Comparison of ENCODE assay signal across 21 mouse cellular contexts in genomic region chr11:101471926-101472325, GRCm38 (mm10). TPM values are rescaled to one million over a fixed set of nuclear protein-coding genes. Genes with fewer than 3 reads are reported as not detected.
DNase-seq lines count a peak whose midpoint lies in the region; ATAC-seq lines count a peak whose summit lies in the region.
"Had no signal": no experiment of that assay in that cellular context is flagged by ENCODE, and none has a peak within 500 bp of the region (broad histone marks: within the 10 kb centered on the region; RNA-seq: fewer than 3 reads in every experiment).

No protein-coding gene starts in this region.

- no peak overlapping the region for H3K4me3 ChIP-seq in heart, embryonic 13.5 days
- H3K4me3 ChIP-seq in heart, embryonic 11.5 days (ENCODE audit: low read depth, low read length) = no peak overlapping the region
- no peak overlapping the region for H3K4me3 ChIP-seq in midbrain, embryonic 12.5 days
- H3K4me3 ChIP-seq in midbrain, embryonic 11.5 days (ENCODE audit: low read depth, low read length) = no peak overlapping the region
- H3K4me3 ChIP-seq: heart, embryonic 12.5 days; liver, embryonic 13.5 days had no signal

- no peak for DNase-seq in midbrain, embryonic 11.5 days (ENCODE audit: low spot score, missing footprints)
- DNase-seq in retina, postnatal 1 day = peak; percentile 17
- no peak for DNase-seq in retina, embryonic 14.5 days (ENCODE audit: low spot score)
- DNase-seq in testis, postnatal 14 days (ENCODE audit: low spot score) = no peak
- DNase-seq: adrenal gland, adult 2 months; B cell, adult 2 months; forebrain, postnatal 0 days; gastrocnemius, postnatal 14 days; heart, postnatal 14 days; liver, embryonic 13.5 days; lung, adult 2 months; lung, postnatal 14 days had no signal

- H3K27me3 ChIP-seq in heart, embryonic 13.5 days (replicated peaks) = no peaks in the 10 kb centered on the region
- H3K27me3 ChIP-seq in heart, embryonic 11.5 days (ENCODE audit: control insufficient read depth, insufficient read depth, low read length) = no peaks in the 10 kb centered on the region
- H3K27me3 ChIP-seq in midbrain, embryonic 12.5 days = no peaks in the 10 kb centered on the region
- H3K27me3 ChIP-seq in midbrain, embryonic 11.5 days (ENCODE audit: control insufficient read depth, insufficient read depth, low read length) = no peaks in the 10 kb centered on the region
- H3K27me3 ChIP-seq: heart, embryonic 12.5 days; Patski had no signal

- 0 out of 2 replicates have a peak, but pooled peaks cover 6% of the 10 kb centered on the region for H3K36me3 ChIP-seq in heart, embryonic 13.5 days
- no peaks in the 10 kb centered on the region for H3K36me3 ChIP-seq in heart, embryonic 11.5 days (ENCODE audit: control insufficient read depth, insufficient read depth, low read length)
- H3K36me3 ChIP-seq in midbrain, embryonic 12.5 days = peaks cover 12% of the 10 kb centered on the region
- H3K36me3 ChIP-seq in midbrain, embryonic 11.5 days (ENCODE audit: control insufficient read depth, insufficient read depth, low read length) = no peaks in the 10 kb centered on the region
- H3K36me3 ChIP-seq: heart, embryonic 12.5 days; liver, embryonic 13.5 days had no signal

- no peak overlapping the region for H3K27ac ChIP-seq in heart, embryonic 13.5 days (replicated peaks)
- H3K27ac ChIP-seq in heart, embryonic 11.5 days (ENCODE audit: low read depth, low read length) = no peak overlapping the region
- 0 out of 2 replicates have a peak overlapping the region, but pooled peaks have one; percentile 4 for H3K27ac ChIP-seq in midbrain, embryonic 12.5 days (replicated peaks)
- no peak overlapping the region for H3K27ac ChIP-seq in midbrain, embryonic 11.5 days (ENCODE audit: low read depth, low read length)
- H3K27ac ChIP-seq: kidney, postnatal 0 days; liver, embryonic 13.5 days; stomach, postnatal 0 days had no signal

- 46% methylated on average over 3 of the region's 3 CpGs for whole genome bisulfite sequencing in heart, embryonic 13.5 days
- whole genome bisulfite sequencing in heart, embryonic 11.5 days (ENCODE audit: insufficient replicate concordance) = 46% methylated on average over 3 of the region's 3 CpGs
- 83% methylated on average over 3 of the region's 3 CpGs for WGBS in midbrain, embryonic 12.5 days
- 67% methylated on average over 3 of the region's 3 CpGs for WGBS in midbrain, embryonic 11.5 days

- H3K9me3 ChIP-seq in heart, embryonic 13.5 days = no peaks in the 10 kb centered on the region
- H3K9me3 ChIP-seq in heart, embryonic 11.5 days (replicated peaks; ENCODE audit: control insufficient read depth, low read length) = no peaks in the 10 kb centered on the region
- no peaks in the 10 kb centered on the region for H3K9me3 ChIP-seq in midbrain, embryonic 12.5 days
- H3K9me3 ChIP-seq in midbrain, embryonic 11.5 days (ENCODE audit: control insufficient read depth, low read length) = no peaks in the 10 kb centered on the region
- H3K9me3 ChIP-seq: G1E; heart, embryonic 12.5 days; liver, embryonic 13.5 days had no signal

- no peak overlapping the region for H3K4me2 ChIP-seq in heart, embryonic 13.5 days
- H3K4me2 ChIP-seq in heart, embryonic 11.5 days = no peak overlapping the region
- H3K4me2 ChIP-seq in midbrain, embryonic 12.5 days (replicated peaks) = no peak overlapping the region
- no peak overlapping the region for H3K4me2 ChIP-seq in midbrain, embryonic 11.5 days
- H3K4me2 ChIP-seq: heart, embryonic 12.5 days; liver, embryonic 13.5 days had no signal

- peaks cover 43% of the 10 kb centered on the region for H3K4me1 ChIP-seq in heart, embryonic 13.5 days
- peaks cover 24% of the 10 kb centered on the region for H3K4me1 ChIP-seq in heart, embryonic 11.5 days (ENCODE audit: control insufficient read depth, insufficient read depth, low read length)
- peaks cover 31% of the 10 kb centered on the region for H3K4me1 ChIP-seq in midbrain, embryonic 12.5 days
- H3K4me1 ChIP-seq in midbrain, embryonic 11.5 days (ENCODE audit: control insufficient read depth, insufficient read depth, low read length) = peaks cover 22% of the 10 kb centered on the region

- 0 out of 2 replicates have a peak overlapping the region, but pooled peaks have one; percentile 19 for H3K9ac ChIP-seq in heart, embryonic 13.5 days
- no peak overlapping the region for H3K9ac ChIP-seq in heart, embryonic 11.5 days (ENCODE audit: low read depth, low read length)
- H3K9ac ChIP-seq in midbrain, embryonic 12.5 days (replicated peaks) = no peak overlapping the region; the same call in 1 of the 2 replicates
- H3K9ac ChIP-seq in midbrain, embryonic 11.5 days (ENCODE audit: low read length) = no peak overlapping the region
- H3K9ac ChIP-seq: forebrain, postnatal 0 days; heart, embryonic 12.5 days; liver, embryonic 13.5 days had no signal

- no peak for ATAC-seq in heart, embryonic 13.5 days (ENCODE audit: extremely low read depth, insufficient number of reproducible peaks, low FRiP score, low TSS enrichment)
- no peak for ATAC-seq in heart, embryonic 11.5 days (replicated peaks; ENCODE audit: insufficient number of reproducible peaks, low FRiP score, low TSS enrichment)
- ATAC-seq in midbrain, embryonic 12.5 days (ENCODE audit: low FRiP score, low read depth) = no peak
- no peak for ATAC-seq in midbrain, embryonic 11.5 days (ENCODE audit: low FRiP score)
- ATAC-seq: forebrain, postnatal 0 days; intestine, postnatal 0 days; Patski had no signal

RNA-seq across cellular contexts. Expression of gene Vat1, which starts 5.9 kb away (rescaled TPM):
- polyA plus RNA-seq in heart, embryonic 13.5 days (2015; fragmentation: Nextera tagmentation; extraction: Ambion mirVana) = 28.0 and 28.9 TPM in 2 replicates
- 26.5 and 31.7 TPM in 2 replicates for polyA plus RNA-seq in heart, embryonic 11.5 days (2014; fragmentation: Nextera tagmentation; extraction: Ambion mirVana)
- 69.3 and 73.0 TPM in 2 replicates for polyA plus RNA-seq in midbrain, embryonic 12.5 days (2016; fragmentation: Nextera tagmentation; extraction: Ambion mirVana)
- polyA plus RNA-seq in midbrain, embryonic 11.5 days (2014; fragmentation: Nextera tagmentation; extraction: Ambion mirVana) = 43.5 and 47.6 TPM in 2 replicates

RNA-seq across cellular contexts. Expression of gene Rnd2, which starts 7.1 kb away (rescaled TPM):
- 23.5 and 26.4 TPM in 2 replicates for polyA plus RNA-seq in heart, embryonic 13.5 days (2015; fragmentation: Nextera tagmentation; extraction: Ambion mirVana)
- polyA plus RNA-seq in heart, embryonic 11.5 days (2014; fragmentation: Nextera tagmentation; extraction: Ambion mirVana) = 17.5 and 22.3 TPM in 2 replicates
- 89.5 and 92.3 TPM in 2 replicates for polyA plus RNA-seq in midbrain, embryonic 12.5 days (2016; fragmentation: Nextera tagmentation; extraction: Ambion mirVana)
- 35.5 and 37.5 TPM in 2 replicates for polyA plus RNA-seq in midbrain, embryonic 11.5 days (2014; fragmentation: Nextera tagmentation; extraction: Ambion mirVana)

RNA-seq across cellular contexts. Expression of gene Ifi35, which starts 23.7 kb away (rescaled TPM):
- polyA plus RNA-seq in heart, embryonic 13.5 days (2015; fragmentation: Nextera tagmentation; extraction: Ambion mirVana) = 11.6 and 13.7 TPM in 2 replicates
- 10.2 and 11.8 TPM in 2 replicates for polyA plus RNA-seq in heart, embryonic 11.5 days (2014; fragmentation: Nextera tagmentation; extraction: Ambion mirVana)
- polyA plus RNA-seq in midbrain, embryonic 12.5 days (2016; fragmentation: Nextera tagmentation; extraction: Ambion mirVana) = 3.0 and 3.9 TPM in 2 replicates
- 2.7 and 4.1 TPM in 2 replicates for polyA plus RNA-seq in midbrain, embryonic 11.5 days (2014; fragmentation: Nextera tagmentation; extraction: Ambion mirVana)

RNA-seq across cellular contexts. Expression of gene Rpl27, which starts 29.8 kb away (rescaled TPM):
- 222 and 239 TPM in 2 replicates for polyA plus RNA-seq in heart, embryonic 13.5 days (2015; fragmentation: Nextera tagmentation; extraction: Ambion mirVana)
- 286 and 315 TPM in 2 replicates for polyA plus RNA-seq in heart, embryonic 11.5 days (2014; fragmentation: Nextera tagmentation; extraction: Ambion mirVana)
- polyA plus RNA-seq in midbrain, embryonic 12.5 days (2016; fragmentation: Nextera tagmentation; extraction: Ambion mirVana) = 310 and 319 TPM in 2 replicates
- polyA plus RNA-seq in midbrain, embryonic 11.5 days (2014; fragmentation: Nextera tagmentation; extraction: Ambion mirVana) = 385 and 399 TPM in 2 replicates

RNA-seq across cellular contexts. Expression of gene Ptges3l, which starts 46.8 kb away (rescaled TPM):
- polyA plus RNA-seq in heart, embryonic 13.5 days (2015; fragmentation: Nextera tagmentation; extraction: Ambion mirVana) = 71.6 and 75.1 TPM in 2 replicates
- 75.3 and 82.6 TPM in 2 replicates for polyA plus RNA-seq in heart, embryonic 11.5 days (2014; fragmentation: Nextera tagmentation; extraction: Ambion mirVana)
- polyA plus RNA-seq in midbrain, embryonic 12.5 days (2016; fragmentation: Nextera tagmentation; extraction: Ambion mirVana) = 2.3 and 3.1 TPM in 2 replicates
- 1.7 and 2.4 TPM in 2 replicates for polyA plus RNA-seq in midbrain, embryonic 11.5 days (2014; fragmentation: Nextera tagmentation; extraction: Ambion mirVana)
